Mouse (Mus musculus) forebrain, embryonic 13.5 days (tissue): ENCODE results near the gene Myoz1. TPM values are rescaled to one million over a fixed set of nuclear protein-coding genes. Genes with fewer than 3 reads are reported as not detected.

ENCODE experiments used
- ATAC-seq: fragments of 200-750 bp; cut with Nextera tagmentation; 2 replicates; pipeline ENCODE4 v1.8.0; 2017
- H3K27ac ChIP-seq: fragments of 300-500 bp; sonication (generic); 2 replicates; pipeline ENCODE4 v1.5.1; 2015; ENCODE audit warnings: inconsistent platforms, mild to moderate bottlenecking, moderate library complexity
- H3K27me3 ChIP-seq: fragments of 300-500 bp; sonication (generic); 2 replicates; pipeline ENCODE4 v1.6.1; 2015; ENCODE audit warnings: mild to moderate bottlenecking, inconsistent platforms
- H3K36me3 ChIP-seq: fragments of 300-500 bp; sonication (generic); 2 replicates; pipeline ENCODE4 v1.6.1; 2015; ENCODE audit warnings: mild to moderate bottlenecking, inconsistent platforms; ENCODE audit not compliant: poor library complexity, severe bottlenecking
- H3K4me1 ChIP-seq: fragments of 300-500 bp; sonication (generic); 2 replicates; pipeline ENCODE4 v1.6.1; 2015; ENCODE audit warnings: inconsistent platforms
- H3K4me2 ChIP-seq: fragments of 300-500 bp; sonication (generic); 2 replicates; pipeline ENCODE4 v1.6.1; 2015; ENCODE audit warnings: inconsistent platforms, mild to moderate bottlenecking, moderate library complexity
- H3K4me3 ChIP-seq: fragments of 300-500 bp; sonication (generic); 2 replicates; pipeline ENCODE4 v1.5.1; 2015; ENCODE audit warnings: mild to moderate bottlenecking, inconsistent platforms
- H3K9ac ChIP-seq: fragments of 300-500 bp; sonication (generic); 2 replicates; pipeline ENCODE4 v1.6.1; 2015; ENCODE audit warnings: mild to moderate bottlenecking, inconsistent platforms
- H3K9me3 ChIP-seq: fragments of 300-500 bp; sonication (generic); replicated peaks from 2 replicates; pipeline ENCODE4 v1.6.1; 2016; ENCODE audit warnings: inconsistent platforms
- WGBS: fragments of 180-500 bp; shearing (Covaris S2); methylation state at CpG from one replicate; pipeline ENCODE4 v1.1.7; 2015; 5-methylcytosine and 5-hydroxymethylcytosine counted together
- polyA plus RNA-seq: library from polyadenylated mRNA; unstranded; fragments of >200 nt; fragmentation: Nextera tagmentation; extraction: Ambion mirVana; gene quantifications from 2 replicates; pipeline ENCODE4 v1.2.1, GENCODE M21; 2015

Gene Myoz1
- polyA plus RNA-seq, 1 experiment from 2014 or later: not detected

- Histone ChIP-seq H3K4me2 (no peak within 1 kb of the TSS), H3K4me3 (no peak within 1 kb of the TSS), H3K9ac (0 out of 2 replicates have a peak within 1 kb of the TSS, but pooled peaks have one; percentile 22), H3K36me3 (no peaks in the 10 kb centered on the region), H3K27me3 (peaks cover 37% of the 10 kb centered on the region), H3K9me3 (no peaks in the 10 kb centered on the region; the same call in 1 of the 2 replicates), H3K4me1 (peaks cover 8% of the 10 kb centered on the region; the same call in 1 of the 2 replicates), H3K27ac (no peak within 1 kb of the TSS)
- no peak for ATAC-seq
- WGBS: 85% methylated on average over 8 of the region's 8 CpGs
These were observed 11.9 kb upstream of the Myoz1 start, which contains the start of gene Synpo2l for GRCm38 (mm10) chr14:20668154-20668810. TSS of gene Synpo2l (minus strand) at chr14:20668354.

DNA sequence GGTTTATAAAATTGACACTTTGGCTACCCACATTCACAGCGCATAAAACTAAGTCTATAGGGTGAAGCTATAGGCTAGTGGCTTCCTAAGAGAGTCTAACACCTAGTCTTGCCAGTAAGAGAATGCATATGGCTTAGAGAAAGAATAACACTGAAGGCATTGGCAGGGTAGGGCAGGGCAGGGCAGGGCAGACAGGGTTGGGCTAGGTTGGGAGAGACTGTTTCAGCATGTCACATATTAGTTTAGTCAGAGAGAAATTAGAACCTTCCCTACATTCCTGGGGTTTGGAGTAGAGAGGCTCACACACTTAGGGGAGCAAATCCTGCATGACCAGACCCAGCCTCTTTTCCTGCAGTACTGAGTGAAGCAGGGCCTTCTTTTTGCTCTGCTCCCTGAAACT is 11.1 kb upstream of the Myoz1 start:
- no peak overlapping the region for H3K4me3 ChIP-seq
- H3K27me3 ChIP-seq: peaks cover 44% of the 10 kb centered on the region
- H3K4me2 ChIP-seq: no peak overlapping the region
- ATAC-seq: no peak
- whole genome bisulfite sequencing: 67% methylated on average over 1 of the region's 1 CpGs
- H3K27ac ChIP-seq: no peak overlapping the region
- H3K36me3 ChIP-seq: no peaks in the 10 kb centered on the region
- H3K9ac ChIP-seq: no peak overlapping the region
- peaks cover 6% of the 10 kb centered on the region; the same call in 1 of the 2 replicates for H3K4me1 ChIP-seq
- H3K9me3 ChIP-seq: no peaks in the 10 kb centered on the region

DNA sequence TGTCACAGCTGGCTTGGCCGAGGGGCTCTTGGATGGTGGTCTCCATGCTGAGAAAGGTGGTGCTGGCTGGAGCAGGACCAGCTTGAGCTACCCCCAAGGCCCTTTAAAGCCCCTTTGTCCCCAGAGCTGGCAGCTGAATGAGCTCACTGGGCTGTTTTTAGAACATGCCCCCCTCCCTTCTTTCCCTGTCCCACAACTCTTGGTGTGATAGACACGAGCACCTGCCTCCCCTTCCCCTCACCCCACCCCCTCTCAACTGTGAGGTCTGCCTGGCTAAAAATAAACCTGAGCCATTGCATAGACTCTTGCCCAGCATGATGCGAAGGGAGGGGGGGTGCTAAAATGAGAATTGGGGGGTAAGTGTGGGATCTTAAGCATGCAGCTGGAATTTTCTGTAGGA is 8.1 kb upstream of the Myoz1 start:
- Histone ChIP-seq H3K4me1 (peaks cover 20% of the 10 kb centered on the region), H3K36me3 (no peaks in the 10 kb centered on the region), H3K27me3 (peaks cover 39% of the 10 kb centered on the region), H3K9ac (no peak overlapping the region), H3K4me3 (no peak overlapping the region), H3K27ac (no peak overlapping the region), H3K4me2 (no peak overlapping the region), H3K9me3 (no peaks in the 10 kb centered on the region)
- ATAC-seq: no peak
- 42% methylated on average over 3 of the region's 3 CpGs for WGBS

GRCm38 (mm10) chr14:20663601-20664000 is 7.3 kb upstream of the Myoz1 start:
- H3K9ac ChIP-seq: no peak overlapping the region
- no peaks in the 10 kb centered on the region for H3K9me3 ChIP-seq
- ATAC-seq: no peak
- peaks cover 35% of the 10 kb centered on the region for H3K27me3 ChIP-seq
- H3K4me3 ChIP-seq: no peak overlapping the region
- H3K36me3 ChIP-seq: no peaks in the 10 kb centered on the region
- peaks cover 20% of the 10 kb centered on the region for H3K4me1 ChIP-seq
- H3K27ac ChIP-seq: no peak overlapping the region
- 54% methylated on average over 2 of the region's 2 CpGs for WGBS
- no peak overlapping the region for H3K4me2 ChIP-seq

DNA sequence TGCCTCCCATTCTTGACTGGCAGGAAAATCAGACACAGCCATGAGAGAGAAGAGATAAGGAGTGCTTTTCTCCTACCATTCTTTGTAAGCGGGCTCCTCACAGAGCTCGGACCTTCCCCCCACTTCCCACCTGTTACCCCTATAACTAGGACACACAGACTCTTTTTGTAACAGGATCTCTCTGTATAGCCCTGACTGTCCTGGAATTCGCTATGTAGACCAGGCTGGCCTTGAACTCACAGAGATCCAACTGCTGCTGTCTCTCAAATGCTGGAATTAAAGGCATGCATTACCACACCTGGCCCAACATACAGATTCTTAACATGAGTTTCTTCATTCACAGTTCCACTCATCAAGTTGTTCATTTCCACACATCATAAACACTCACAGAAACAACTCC is 6.4 kb upstream of the Myoz1 start:
- H3K4me2 ChIP-seq: no peak overlapping the region
- peaks cover 27% of the 10 kb centered on the region for H3K27me3 ChIP-seq
- no peak for ATAC-seq
- 92% methylated on average over 3 of the region's 3 CpGs for WGBS
- peaks cover 20% of the 10 kb centered on the region for H3K4me1 ChIP-seq
- no peaks in the 10 kb centered on the region for H3K9me3 ChIP-seq
- H3K9ac ChIP-seq: no peak overlapping the region
- no peaks in the 10 kb centered on the region for H3K36me3 ChIP-seq
- no peak overlapping the region for H3K4me3 ChIP-seq
- no peak overlapping the region for H3K27ac ChIP-seq

DNA sequence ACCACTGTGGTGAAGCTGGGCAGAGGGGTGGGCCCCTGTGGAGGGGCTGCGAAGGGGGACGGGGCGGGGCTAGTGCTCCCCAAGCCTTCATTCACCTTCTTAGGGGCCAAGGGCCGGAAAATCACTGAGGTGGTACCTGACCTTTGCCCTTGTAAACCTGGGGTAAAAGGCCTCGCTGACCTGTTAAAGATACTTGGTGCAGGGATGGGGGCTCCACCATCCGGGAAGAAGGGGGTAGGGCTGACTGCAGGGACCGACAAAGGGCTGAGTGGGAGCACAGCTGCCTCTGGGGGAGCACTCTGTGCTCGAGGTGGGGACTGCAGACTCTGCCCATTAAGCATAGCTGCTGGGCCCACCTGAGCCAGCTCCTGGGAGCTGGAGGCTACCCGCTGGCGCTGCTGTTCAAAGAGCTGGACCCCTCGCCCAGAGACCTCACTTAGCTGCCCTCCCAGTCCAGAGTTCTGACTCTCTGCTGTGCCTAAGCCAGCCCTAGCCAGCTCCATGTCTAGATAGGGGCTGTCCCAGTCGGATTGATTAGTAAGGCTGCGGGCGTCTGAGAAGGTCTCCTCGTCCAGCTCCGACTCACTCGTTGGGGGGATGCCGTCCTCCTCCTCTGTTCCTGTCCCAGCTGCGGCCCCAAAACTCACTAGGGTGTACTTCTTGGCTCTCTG is 5.5 kb upstream of the Myoz1 start:
- Histone ChIP-seq H3K4me3 (peak overlapping the region; percentile 55), H3K4me2 (peak overlapping the region; percentile 90), H3K4me1 (peaks cover 20% of the 10 kb centered on the region), H3K27ac (peak overlapping the region; percentile 49), H3K36me3 (no peaks in the 10 kb centered on the region), H3K9me3 (no peaks in the 10 kb centered on the region), H3K9ac (peak overlapping the region; percentile 76), H3K27me3 (peaks cover 23% of the 10 kb centered on the region)
- 7% methylated on average over 18 of the region's 19 CpGs for WGBS
- peak; percentile 19; the same call in 1 of the 2 replicates for ATAC-seq

GRCm38 (mm10) chr14:20660827-20661660 is 4.7 kb upstream of the Myoz1 start:
- Histone ChIP-seq H3K9me3 (no peaks in the 10 kb centered on the region), H3K4me1 (peaks cover 20% of the 10 kb centered on the region), H3K4me2 (peak overlapping the region; percentile 90), H3K27ac (peak overlapping the region; percentile 49), H3K9ac (peak overlapping the region; percentile 76), H3K27me3 (peaks cover 23% of the 10 kb centered on the region), H3K4me3 (peak overlapping the region; percentile 55), H3K36me3 (no peaks in the 10 kb centered on the region)
- 2% methylated on average over 52 of the region's 52 CpGs for WGBS
- ATAC-seq: peak; percentile 91

- Histone ChIP-seq H3K4me2 (no peak overlapping the region), H3K27ac (no peak overlapping the region), H3K27me3 (peaks cover 19% of the 10 kb centered on the region), H3K4me1 (peaks cover 20% of the 10 kb centered on the region), H3K4me3 (no peak overlapping the region), H3K9me3 (no peaks in the 10 kb centered on the region), H3K9ac (no peak overlapping the region), H3K36me3 (no peaks in the 10 kb centered on the region)
- ATAC-seq: no peak
- 97% methylated on average over 7 of the region's 7 CpGs for WGBS
These were observed 3.3 kb upstream of the Myoz1 start for GRCm38 (mm10) chr14:20659687-20660086.

GRCm38 (mm10) chr14:20658902-20659301 is 2.6 kb upstream of the Myoz1 start:
- WGBS: 87% methylated on average over 6 of the region's 6 CpGs
- no peak for ATAC-seq
- Histone ChIP-seq H3K4me2 (no peak overlapping the region), H3K4me3 (no peak overlapping the region), H3K9ac (no peak overlapping the region), H3K36me3 (no peaks in the 10 kb centered on the region), H3K9me3 (no peaks in the 10 kb centered on the region), H3K27ac (no peak overlapping the region), H3K27me3 (peaks cover 19% of the 10 kb centered on the region), H3K4me1 (peaks cover 14% of the 10 kb centered on the region)

DNA sequence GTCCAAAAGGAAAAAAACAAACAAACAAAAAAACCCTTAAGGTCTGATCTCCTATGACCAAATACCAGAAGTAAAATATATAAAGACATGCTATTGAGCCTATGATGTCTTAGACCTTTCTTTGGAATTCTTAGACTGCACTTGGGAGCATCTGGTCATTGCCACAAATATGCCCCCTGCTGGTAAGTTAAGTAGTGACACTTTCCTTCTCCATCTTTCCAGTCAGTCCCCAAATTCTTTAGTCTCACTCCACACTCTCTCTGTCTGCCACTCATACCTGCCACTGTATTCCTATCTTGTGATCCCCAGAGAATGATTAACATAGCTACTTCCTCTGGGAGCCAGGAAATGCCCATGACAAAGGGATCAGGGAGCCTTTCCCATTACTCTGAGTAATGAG is 2.0 kb upstream of the Myoz1 start:
- no peak for ATAC-seq
- no peaks in the 10 kb centered on the region for H3K9me3 ChIP-seq
- H3K9ac ChIP-seq: no peak overlapping the region
- H3K4me2 ChIP-seq: no peak overlapping the region
- H3K27me3 ChIP-seq: peaks cover 18% of the 10 kb centered on the region
- H3K4me1 ChIP-seq: peaks cover 14% of the 10 kb centered on the region
- no peak overlapping the region for H3K27ac ChIP-seq
- H3K4me3 ChIP-seq: no peak overlapping the region
- no peaks in the 10 kb centered on the region for H3K36me3 ChIP-seq

GRCm38 (mm10) chr14:20655731-20656130 is 609 bp downstream of the Myoz1 start:
- Histone ChIP-seq H3K9ac (no peak overlapping the region), H3K4me1 (peaks cover 3% of the 10 kb centered on the region; the same call in 1 of the 2 replicates), H3K4me3 (no peak overlapping the region), H3K36me3 (no peaks in the 10 kb centered on the region), H3K27ac (no peak overlapping the region), H3K4me2 (no peak overlapping the region), H3K9me3 (no peaks in the 10 kb centered on the region), H3K27me3 (0 out of 2 replicates have a peak, but pooled peaks cover 2% of the 10 kb centered on the region)
- ATAC-seq: no peak
- 89% methylated on average over 9 of the region's 9 CpGs for WGBS
